ENCODE assay signal across 21 mouse cellular contexts in the genomic region with DNA sequence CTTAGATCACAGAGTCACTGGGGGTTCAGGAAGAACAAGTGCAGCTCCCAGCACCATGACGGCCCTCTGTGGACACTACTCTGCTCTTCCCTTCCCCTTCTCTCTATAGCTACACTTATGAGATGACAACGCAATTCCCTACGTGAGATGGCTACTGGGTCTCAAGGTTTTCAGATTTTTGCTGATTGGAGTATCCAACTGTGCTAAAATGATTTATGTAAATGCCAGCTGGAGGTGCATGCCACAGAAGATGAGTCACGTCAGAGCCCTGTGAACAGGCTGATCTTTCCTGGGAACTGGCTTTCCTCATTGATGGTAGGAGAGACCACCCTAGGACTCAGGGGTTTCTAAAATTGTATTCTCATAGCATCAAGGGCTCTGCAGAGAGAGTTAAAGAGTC.
"Had no signal": no experiment of that assay in that cellular context is flagged by ENCODE, and none has a peak within 500 bp of the region (broad histone marks: within the 10 kb centered on the region; RNA-seq: fewer than 3 reads in every experiment).

No protein-coding gene starts in this region.

- H3K9ac ChIP-seq: limb, embryonic 12.5 days; limb, embryonic 15.5 days; liver, embryonic 14.5 days; liver, postnatal 0 days; lung, embryonic 14.5 days; midbrain, embryonic 12.5 days; midbrain, embryonic 15.5 days; neural tube, embryonic 13.5 days; stomach, embryonic 15.5 days had no signal

- H3K4me1 ChIP-seq: limb, embryonic 12.5 days; stomach, embryonic 15.5 days had no signal

- H3K27ac ChIP-seq: kidney, postnatal 0 days; limb, embryonic 12.5 days; limb, embryonic 15.5 days; liver, embryonic 14.5 days; macrophage; midbrain, embryonic 12.5 days; midbrain, embryonic 15.5 days; neural tube, embryonic 13.5 days; stomach, embryonic 15.5 days had no signal

- ATAC-seq: liver, postnatal 0 days; lung, postnatal 0 days; midbrain, embryonic 15.5 days had no signal

- H3K4me2 ChIP-seq: limb, embryonic 12.5 days; limb, embryonic 15.5 days; liver, embryonic 11.5 days; lung, embryonic 14.5 days; midbrain, embryonic 12.5 days; midbrain, embryonic 15.5 days; neural tube, embryonic 13.5 days; stomach, embryonic 15.5 days had no signal

- H3K27me3 ChIP-seq: limb, embryonic 12.5 days; limb, embryonic 15.5 days; midbrain, embryonic 12.5 days; midbrain, embryonic 15.5 days; neural tube, embryonic 13.5 days; stomach, embryonic 15.5 days had no signal

- H3K36me3 ChIP-seq: limb, embryonic 12.5 days; limb, embryonic 15.5 days; midbrain, embryonic 12.5 days; midbrain, embryonic 15.5 days; neural tube, embryonic 13.5 days; stomach, embryonic 15.5 days had no signal

- DNase-seq: kidney, postnatal 25 days; layer of hippocampus, adult 9-11 months; left cerebral cortex, postnatal 4 days; liver, postnatal 0 days; lung, embryonic 14.5 days; right cerebral cortex, postnatal 14 days; spleen, adult 18-20 months; thymus, postnatal 36 days had no signal

- H3K9me3 ChIP-seq: limb, embryonic 12.5 days; limb, embryonic 15.5 days; midbrain, embryonic 12.5 days; midbrain, embryonic 15.5 days; neural tube, embryonic 13.5 days; stomach, embryonic 15.5 days had no signal

- H3K4me3 ChIP-seq: layer of hippocampus, adult 2 months; limb, embryonic 12.5 days; limb, embryonic 15.5 days; midbrain, embryonic 12.5 days; midbrain, embryonic 15.5 days; myocyte; neural tube, embryonic 13.5 days; stomach, embryonic 15.5 days had no signal
